Mouse (Mus musculus) splenic B cell, adult 2 months (primary cell): ENCODE data around the gene Arr3.

Experiments
- DNase-seq: peaks from one replicate; pipeline ENCODE4 v3.0.0-alpha.2; 2011; ENCODE audit warnings: low read depth, low spot score
- H3K27me3 ChIP-seq: 2 replicates; pipeline ENCODE4 v1.6.1; 2012; ENCODE audit warnings: mild to moderate bottlenecking, low read length, moderate library complexity, mixed read lengths; ENCODE audit not compliant: control insufficient read depth, poor library complexity, insufficient read depth, severe bottlenecking
- H3K36me3 ChIP-seq: 2 replicates; pipeline ENCODE4 v1.6.1; 2012; ENCODE audit warnings: mild to moderate bottlenecking, low read length, moderate library complexity, mixed read lengths; ENCODE audit not compliant: control insufficient read depth, poor library complexity, insufficient read depth, severe bottlenecking

Arr3 gene

DNA sequence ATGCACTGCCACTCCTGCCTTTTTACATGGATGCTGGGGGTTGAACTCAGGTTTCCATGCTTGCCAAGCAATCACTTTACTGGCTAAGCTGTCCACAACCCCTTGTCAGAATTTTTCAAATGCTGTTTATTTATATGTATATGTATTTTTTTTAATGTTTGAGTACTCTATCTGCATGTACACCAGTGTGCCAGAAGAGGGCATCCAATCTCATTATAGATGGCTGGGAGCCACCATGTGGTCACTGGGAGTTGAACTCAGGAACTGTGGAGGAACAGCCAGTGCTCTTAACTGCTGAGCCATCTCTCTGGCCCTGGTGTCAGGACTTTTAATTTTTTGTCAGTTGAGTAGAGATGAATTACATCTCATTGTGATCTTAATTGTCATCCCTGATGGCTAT, 47.6 kb downstream of the Arr3 start:
- Histone ChIP-seq H3K36me3 (no peaks in the 10 kb centered on the region), H3K27me3 (no peaks in the 10 kb centered on the region)
- DNase-seq = peak; percentile 16

DNA sequence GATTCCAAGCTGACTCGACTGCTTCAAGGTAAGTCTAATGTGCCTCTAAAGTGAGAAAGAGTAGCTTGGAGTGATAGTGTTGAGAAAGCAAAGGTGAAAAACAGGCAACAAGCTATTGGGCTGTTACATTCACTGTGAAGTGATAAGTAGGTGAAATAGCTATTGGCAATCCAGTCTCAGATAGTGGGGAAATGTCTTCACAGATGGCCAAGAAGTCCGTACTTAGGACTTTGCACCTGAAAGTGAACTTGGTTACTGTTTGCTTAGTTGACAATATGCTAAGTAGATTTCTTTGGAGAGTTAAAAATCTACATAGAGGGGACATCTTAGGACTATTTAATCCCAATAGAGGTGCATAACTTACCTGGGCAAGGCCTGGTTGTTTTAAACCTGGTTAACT, 59.5 kb downstream of the Arr3 start:
- H3K27me3 ChIP-seq = no peaks in the 10 kb centered on the region
- no peak for DNase-seq
- H3K36me3 ChIP-seq = no peaks in the 10 kb centered on the region
